Mouse (Mus musculus) stomach, postnatal 0 days (tissue): Measurements from ENCODE around the gene Nkx1-2. TPM values are rescaled to one million over a fixed set of nuclear protein-coding genes. Genes with fewer than 3 reads are reported as not detected.

Experiments used
- ATAC-seq: fragments of 200-750 bp; cut with Nextera tagmentation; 2 replicates; pipeline ENCODE4 v1.8.0; 2017; ENCODE audit not compliant: low FRiP score, low TSS enrichment
- DNase-seq: peaks from one replicate; pipeline ENCODE4 v3.0.0-alpha.2; 2016; ENCODE audit warnings: low spot score
- H3K27ac ChIP-seq: fragments of 300-500 bp; sonication (generic); replicated peaks from 2 replicates; pipeline ENCODE4 v1.5.1; 2014; ENCODE audit warnings: mild to moderate bottlenecking, control low read depth
- H3K27me3 ChIP-seq: fragments of 300-500 bp; sonication (generic); 2 replicates; pipeline ENCODE4 v1.6.1; 2014; ENCODE audit warnings: low read length; ENCODE audit not compliant: control insufficient read depth, insufficient read depth
- H3K36me3 ChIP-seq: fragments of 300-500 bp; sonication (generic); 2 replicates; pipeline ENCODE4 v1.6.1; 2014; ENCODE audit warnings: low read length, mixed read lengths; ENCODE audit not compliant: control insufficient read depth, insufficient read depth
- H3K4me1 ChIP-seq: fragments of 300-500 bp; sonication (generic); replicated peaks from 2 replicates; pipeline ENCODE4 v1.6.1; 2014; ENCODE audit warnings: antibody characterized with exemption; ENCODE audit not compliant: control insufficient read depth, insufficient read depth
- H3K4me2 ChIP-seq: fragments of 300-500 bp; sonication (generic); replicated peaks from 2 replicates; pipeline ENCODE4 v1.6.1; 2014; ENCODE audit warnings: low read depth, mild to moderate bottlenecking, control low read depth, moderate library complexity
- H3K4me3 ChIP-seq: fragments of 300-500 bp; sonication (generic); 2 replicates; pipeline ENCODE4 v1.5.1; 2014; ENCODE audit warnings: low read depth, low read length, control low read depth
- H3K9ac ChIP-seq: fragments of 300-500 bp; sonication (generic); 2 replicates; pipeline ENCODE4 v1.6.1; 2014; ENCODE audit warnings: mild to moderate bottlenecking, low read length, control low read depth, mixed read lengths
- H3K9me3 ChIP-seq: fragments of 300-500 bp; sonication (generic); 2 replicates; pipeline ENCODE4 v1.6.1; 2016; ENCODE audit warnings: low read length; ENCODE audit not compliant: control insufficient read depth
- CTCF ChIP-seq: IDR thresholded peaks from 2 replicates; pipeline ENCODE4 v1.5.1; 2016; ENCODE audit warnings: antibody characterized with exemption, low read depth, mild to moderate bottlenecking, moderate library complexity
- EP300 ChIP-seq: optimal IDR thresholded peaks from 2 replicates; pipeline ENCODE3; 2016; ENCODE audit warnings: antibody characterized with exemption
- WGBS: fragments of 180-500 bp; shearing (Covaris S2); extraction: QIAGEN DNeasy Blood & Tissue Kit; methylation state at CpG from one replicate; pipeline ENCODE4 v1.1.7; 2014; 5-methylcytosine and 5-hydroxymethylcytosine counted together
- polyA plus RNA-seq: library from polyadenylated mRNA; unstranded; fragments of >200 nt; fragmentation: Nextera tagmentation; extraction: Ambion mirVana; gene quantifications from 2 replicates; pipeline ENCODE4 v1.2.1, GENCODE M21; 2015

Gene Nkx1-2
- polyA plus RNA-seq, 1 experiment from 2014 or later = not detected

DNA sequence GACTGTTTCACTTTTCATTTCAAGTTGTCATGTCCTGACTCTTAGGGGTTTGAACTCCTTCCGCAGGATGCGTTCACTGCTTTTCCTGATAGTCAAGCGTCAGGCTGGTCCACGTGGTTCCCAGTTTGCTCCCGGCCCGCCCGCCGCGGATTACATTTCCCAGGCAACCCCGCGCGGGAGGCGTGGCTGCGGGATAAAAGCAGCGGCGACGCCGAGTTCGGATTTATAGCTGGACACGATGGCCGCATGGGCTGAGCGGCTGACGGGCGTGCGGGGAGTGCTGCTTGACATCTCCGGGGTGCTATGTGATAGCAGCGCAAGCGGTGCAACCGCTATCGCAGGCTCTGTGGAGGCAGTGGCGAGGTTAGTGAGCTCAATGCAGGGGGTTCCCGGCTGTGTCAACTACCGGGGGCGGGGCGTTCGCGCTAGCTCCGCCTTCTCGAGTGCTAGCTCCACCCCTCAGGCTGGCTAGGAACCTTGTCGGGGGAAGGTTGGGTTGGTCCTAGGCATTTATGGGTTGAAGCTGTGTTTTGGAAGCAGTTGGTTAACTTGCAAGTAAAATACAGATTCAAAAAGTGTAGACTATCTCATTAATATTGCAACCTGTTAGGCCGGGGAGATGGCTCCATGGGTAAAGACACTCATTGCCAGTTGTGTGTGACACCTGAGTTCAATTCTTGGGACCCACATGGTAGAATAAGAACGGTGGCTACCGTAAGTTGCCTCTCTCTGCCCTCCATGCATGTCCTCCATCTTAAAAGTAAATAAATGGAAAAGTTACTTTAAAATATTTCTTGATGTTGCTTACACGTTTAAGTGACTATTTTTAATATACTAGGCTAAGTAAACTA lies 11.3 kb upstream of the Nkx1-2 start, which contains the start of gene Lhpp:
Gene Lhpp (plus strand): TSS at position 171 of the 851 bp plus-strand sequence.
- Histone ChIP-seq H3K9ac (peak within 1 kb of the TSS; percentile 52), H3K36me3 (no peaks in the 10 kb centered on the region), H3K4me3 (peak within 1 kb of the TSS; percentile 46), H3K27me3 (no peaks in the 10 kb centered on the region), H3K4me1 (no peaks in the 10 kb centered on the region), H3K4me2 (peak within 1 kb of the TSS; percentile 71), H3K27ac (peak within 1 kb of the TSS; percentile 13; the same call in 1 of the 2 replicates), H3K9me3 (no peaks in the 10 kb centered on the region)
- ATAC-seq = peak; percentile 92
- WGBS = 7% methylated on average over 44 of the region's 44 CpGs
- peak; percentile 90 for DNase-seq
- TF ChIP-seq CTCF (no peak), EP300 (no peak)

- no peaks in the 10 kb centered on the region for H3K9me3 ChIP-seq
- H3K27me3 ChIP-seq = no peaks in the 10 kb centered on the region
Measured at GRCm38 (mm10) chr7:132608316-132609020, 9.0 kb upstream of the Nkx1-2 start.

DNA sequence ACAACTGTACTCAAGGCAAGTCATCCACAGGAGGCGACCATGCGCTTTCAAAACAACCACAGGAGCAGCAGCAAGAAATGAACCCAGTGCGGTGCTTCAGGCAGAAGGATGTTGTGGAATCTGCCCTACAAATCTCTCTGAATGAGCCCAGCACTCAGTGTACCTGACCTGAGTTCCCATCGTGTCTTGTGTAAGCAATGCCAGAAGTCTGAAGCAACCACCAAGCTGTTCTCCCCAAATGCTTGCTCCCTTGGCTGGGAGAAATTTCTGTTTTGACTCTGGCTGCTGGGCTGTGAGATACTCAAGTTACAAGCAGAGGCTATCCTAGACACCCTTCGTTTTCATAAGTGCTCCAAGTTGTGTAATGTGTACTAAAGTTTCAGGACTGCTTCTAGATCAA lies 6.3 kb upstream of the Nkx1-2 start:
- H3K27me3 ChIP-seq = peaks cover 5% of the 10 kb centered on the region; the same call in 1 of the 2 replicates
- H3K4me1 ChIP-seq = no peaks in the 10 kb centered on the region
- no peak overlapping the region for H3K9ac ChIP-seq
- ATAC-seq (no peak), DNase-seq (no peak)
- TF ChIP-seq EP300 = no peak
- no peak for TF ChIP-seq CTCF
- no peaks in the 10 kb centered on the region for H3K9me3 ChIP-seq
- H3K4me2 ChIP-seq = no peak overlapping the region
- WGBS = 48% methylated on average over 5 of the region's 5 CpGs
- no peak overlapping the region for H3K27ac ChIP-seq
- no peak overlapping the region for H3K4me3 ChIP-seq
- H3K36me3 ChIP-seq = no peaks in the 10 kb centered on the region

More at GRCm38 (mm10) chr7:132608316-132609020, 9.0 kb upstream of the Nkx1-2 start:
- TF ChIP-seq EP300 (no peak), CTCF (no peak)
- ATAC-seq = no peak
- no peak for DNase-seq
- H3K4me3 ChIP-seq = no peak overlapping the region
- H3K4me1 ChIP-seq = no peaks in the 10 kb centered on the region
- no peak overlapping the region for H3K9ac ChIP-seq
- no peak overlapping the region for H3K27ac ChIP-seq
- WGBS = 89% methylated on average over 4 of the region's 4 CpGs
- no peaks in the 10 kb centered on the region for H3K36me3 ChIP-seq
- no peak overlapping the region for H3K4me2 ChIP-seq

DNA sequence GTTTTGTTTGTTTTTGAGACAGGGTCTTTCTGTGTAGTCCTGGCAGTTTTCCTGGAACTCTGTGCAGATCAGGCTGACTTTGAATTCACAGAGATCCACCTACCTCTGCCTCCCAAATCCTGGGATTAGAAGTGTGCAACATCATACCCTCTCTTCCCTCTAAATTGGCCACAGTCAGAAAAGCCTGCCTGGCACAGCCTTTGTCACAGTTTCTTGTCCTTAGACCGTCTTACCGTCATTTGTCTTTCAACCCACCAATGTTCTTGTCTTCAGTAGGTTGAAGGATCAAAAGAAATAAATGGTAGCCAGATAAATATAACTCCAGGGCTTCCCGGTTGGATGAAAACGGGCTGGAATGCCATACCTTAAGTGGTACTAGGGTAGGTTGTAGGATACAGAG lies 5.3 kb upstream of the Nkx1-2 start:
- no peak overlapping the region for H3K9ac ChIP-seq
- TF ChIP-seq CTCF (no peak), EP300 (no peak)
- ATAC-seq (no peak), DNase-seq (no peak)
- H3K9me3 ChIP-seq = no peaks in the 10 kb centered on the region
- WGBS = 82% methylated on average over 4 of the region's 4 CpGs
- peaks cover 5% of the 10 kb centered on the region; the same call in 1 of the 2 replicates for H3K27me3 ChIP-seq
- no peak overlapping the region for H3K4me3 ChIP-seq
- H3K4me2 ChIP-seq = no peak overlapping the region
- H3K4me1 ChIP-seq = no peaks in the 10 kb centered on the region; the same call in 1 of the 2 replicates
- H3K36me3 ChIP-seq = no peaks in the 10 kb centered on the region
- H3K27ac ChIP-seq = no peak overlapping the region

DNA sequence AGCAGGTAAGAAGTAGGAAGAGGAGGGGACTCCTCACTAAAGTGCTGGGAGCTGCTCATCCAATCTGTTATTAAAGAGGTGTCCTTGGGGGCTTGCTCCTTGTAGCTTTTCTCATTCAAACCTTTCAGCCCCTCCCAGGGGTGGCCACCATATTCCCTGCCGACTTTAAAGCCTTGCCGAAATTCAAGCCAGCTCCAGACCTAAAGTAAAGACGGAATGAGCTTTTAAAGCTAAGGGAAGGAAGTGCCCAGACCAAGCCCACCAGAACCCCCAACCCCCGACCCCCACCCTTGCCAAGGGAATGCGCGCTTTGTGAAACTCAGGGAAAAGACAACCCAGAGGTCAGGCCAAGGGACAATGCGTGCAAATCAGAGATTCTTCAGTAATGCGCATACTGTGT lies 1.5 kb upstream of the Nkx1-2 start:
- no peak for DNase-seq
- H3K4me3 ChIP-seq = no peak overlapping the region
- H3K36me3 ChIP-seq = no peaks in the 10 kb centered on the region
- H3K4me2 ChIP-seq = no peak overlapping the region
- WGBS = 14% methylated on average over 8 of the region's 8 CpGs
- H3K27ac ChIP-seq = no peak overlapping the region
- H3K27me3 ChIP-seq = peaks cover 15% of the 10 kb centered on the region; the same call in 1 of the 2 replicates
- no peak overlapping the region for H3K9ac ChIP-seq
- H3K4me1 ChIP-seq = peaks cover 2% of the 10 kb centered on the region; the same call in 1 of the 2 replicates
- TF ChIP-seq EP300 (no peak), CTCF (no peak)
- H3K9me3 ChIP-seq = no peaks in the 10 kb centered on the region
- ATAC-seq = no peak

- Histone ChIP-seq H3K4me2 (peak overlapping the region; percentile 54), H3K36me3 (no peaks in the 10 kb centered on the region), H3K27me3 (peaks cover 15% of the 10 kb centered on the region; the same call in 1 of the 2 replicates), H3K27ac (no peak overlapping the region), H3K4me3 (peak overlapping the region; percentile 35), H3K9me3 (no peaks in the 10 kb centered on the region), H3K4me1 (peaks cover 2% of the 10 kb centered on the region; the same call in 1 of the 2 replicates), H3K9ac (no peak overlapping the region)
- DNase-seq (no peak), ATAC-seq (no peak)
- WGBS = 6% methylated on average over 9 of the region's 9 CpGs
- TF ChIP-seq CTCF (no peak), EP300 (no peak)
Measured at GRCm38 (mm10) chr7:132600026-132600425, 589 bp upstream of the Nkx1-2 start.
